Mouse (Mus musculus): ENCODE data around the gene Exosc8.
"Not testable (repeated sequence)": the region's sequence is repeated elsewhere in the genome, so short reads cannot be mapped to it uniquely, and the experiment has no call there.

Gene Exosc8

GRCm38 (mm10) chr3:54736101-54736927 lies 1.1 kb upstream of the Exosc8 start:
- in situ Hi-C loops (cut with MboI): no loop called here

- in situ Hi-C loops (cut with MboI): no loop called here
These were observed 564 bp downstream of the Exosc8 start for GRCm38 (mm10) chr3:54734411-54735246.

GRCm38 (mm10) chr3:54732371-54732770 lies 2.8 kb downstream of the Exosc8 start:
- in situ Hi-C loops (cut with MboI): no loop called here

GRCm38 (mm10) chr3:54731626-54732150 lies 3.5 kb downstream of the Exosc8 start:
- in situ Hi-C loops (cut with MboI): no loop called here

GRCm38 (mm10) chr3:54728100-54728499 lies 7.1 kb downstream of the Exosc8 start:
- in situ Hi-C loops (cut with MboI): no loop called here

GRCm38 (mm10) chr3:54727588-54727987 lies 7.6 kb downstream of the Exosc8 start:
- in situ Hi-C loops (cut with MboI): no loop called here

- in situ Hi-C loops (cut with MboI): no loop called here
These were observed 9.8 kb downstream of the Exosc8 start for GRCm38 (mm10) chr3:54725344-54725743.

- in situ Hi-C loops (cut with MboI): no loop called here
These were observed 11.3 kb downstream of the Exosc8 start for GRCm38 (mm10) chr3:54723741-54724500.

- in situ Hi-C loops (cut with MboI): no loop called here
These were observed 16.2 kb downstream of the Exosc8 start for GRCm38 (mm10) chr3:54718947-54719346.

- in situ Hi-C loops (cut with MboI): no loop called here
These were observed 17.8 kb downstream of the Exosc8 start for GRCm38 (mm10) chr3:54717348-54717747.

- in situ Hi-C loops (cut with MboI): no loop called here
These were observed 19.7 kb downstream of the Exosc8 start for GRCm38 (mm10) chr3:54715461-54715860.

- in situ Hi-C loops (cut with MboI): no loop called here
These were observed 20.9 kb downstream of the Exosc8 start, which contains the start of gene Gm21958 for GRCm38 (mm10) chr3:54714253-54714652. Gene Gm21958 (minus strand): TSS chr3:54714353.

GRCm38 (mm10) chr3:54708972-54709371 lies 26.2 kb downstream of the Exosc8 start:
- in situ Hi-C loops (cut with MboI): no loop called here

GRCm38 (mm10) chr3:54704106-54704505 lies 31.1 kb downstream of the Exosc8 start:
- in situ Hi-C loops (cut with MboI): not testable (repeated sequence)

- in situ Hi-C loops (cut with MboI): no loop called here
These were observed 35.4 kb downstream of the Exosc8 start for GRCm38 (mm10) chr3:54699759-54700301.

- in situ Hi-C loops (cut with MboI): no loop called here
These were observed 42.2 kb downstream of the Exosc8 start for GRCm38 (mm10) chr3:54693056-54693415.

GRCm38 (mm10) chr3:54692202-54693055 lies 42.8 kb downstream of the Exosc8 start, which contains the start of gene Supt20:
Gene Supt20 (plus strand): TSS chr3:54692807.
- in situ Hi-C loops (cut with MboI): no loop called here

GRCm38 (mm10) chr3:54689091-54689490 lies 46.1 kb downstream of the Exosc8 start:
- in situ Hi-C loops (cut with MboI): loop anchor here (10.0 kb wide), 1 partner anchor 334 kb away; no protein-coding TSS in a partner anchor

GRCm38 (mm10) chr3:54687245-54687644 lies 47.9 kb downstream of the Exosc8 start:
- in situ Hi-C loops (cut with MboI): loop anchor here (10.0 kb wide), 1 partner anchor 332 kb away; no protein-coding TSS in a partner anchor

- in situ Hi-C loops (cut with MboI): loop anchor here (10.0 kb wide), 1 partner anchor 330 kb away; no protein-coding TSS in a partner anchor
These were observed 50.0 kb downstream of the Exosc8 start for GRCm38 (mm10) chr3:54685202-54685601.
